Mouse (Mus musculus) myocyte (in vitro differentiated cells): ENCODE results near the gene Srgn.

ENCODE experiments used
- CEBPB ChIP-seq: IDR thresholded peaks from 2 replicates; pipeline ENCODE4 v1.6.1; 2011; ENCODE audit warnings: mild to moderate bottlenecking, moderate library complexity; ENCODE audit not compliant: poor library complexity, insufficient read depth, severe bottlenecking
- E2F4 ChIP-seq: IDR thresholded peaks from one replicate; pipeline ENCODE4 v1.6.1; 2011; ENCODE audit warnings: mild to moderate bottlenecking, control low read depth, moderate library complexity; ENCODE audit not compliant: insufficient read depth
- MAX ChIP-seq: IDR thresholded peaks from one replicate; pipeline ENCODE4 v1.6.1; 2011; ENCODE audit warnings: low read depth, mild to moderate bottlenecking, control low read depth
- MYOD1 ChIP-seq, 3 experiments: IDR thresholded peaks; one replicate each; pipeline ENCODE4 v1.6.1; 2011; ENCODE audit warnings: control low read depth in 2 of 3, low read depth in 2 of 3, mild to moderate bottlenecking in 2 of 3, moderate library complexity in 1 of 3; ENCODE audit not compliant: insufficient read length in 2 of 3, control insufficient read depth in 1 of 3
- MYOG ChIP-seq, 3 experiments: IDR thresholded peaks; one replicate each; pipeline ENCODE4 v1.6.1; 2011; ENCODE audit warnings: control low read depth in 2 of 3, low read depth in 2 of 3, mild to moderate bottlenecking in 2 of 3; ENCODE audit not compliant: insufficient read length in 2 of 3, control insufficient read depth in 1 of 3, insufficient read depth in 1 of 3
- POLR2A ChIP-seq: IDR thresholded peaks from one replicate; pipeline ENCODE4 v1.6.1; 2011; ENCODE audit warnings: low read depth, mild to moderate bottlenecking, control low read depth, moderate library complexity; ENCODE audit not compliant: insufficient read length
- POLR2AphosphoS2 ChIP-seq: IDR thresholded peaks from one replicate; pipeline ENCODE4 v1.6.1; 2011; ENCODE audit warnings: low read depth, control low read depth; ENCODE audit not compliant: insufficient read length
- REST ChIP-seq: IDR thresholded peaks from one replicate; pipeline ENCODE4 v1.6.1; 2011; ENCODE audit warnings: mild to moderate bottlenecking, control low read depth, moderate library complexity; ENCODE audit not compliant: insufficient read depth, insufficient read length
- TCF12 ChIP-seq: IDR thresholded peaks from one replicate; pipeline ENCODE4 v1.6.1; 2011; ENCODE audit warnings: mild to moderate bottlenecking, control low read depth; ENCODE audit not compliant: poor library complexity, insufficient read depth, severe bottlenecking
- USF1 ChIP-seq: IDR thresholded peaks from one replicate; pipeline ENCODE4 v1.6.1; 2011; ENCODE audit warnings: low read depth, mild to moderate bottlenecking, control low read depth, moderate library complexity

- TF ChIP-seq POLR2A, result no peak
- TF ChIP-seq MAX, result no peak
- no peak for TF ChIP-seq USF1
- TF ChIP-seq E2F4, result no peak
- no peak for TF ChIP-seq REST
- TF ChIP-seq TCF12, result no peak
- TF ChIP-seq CEBPB, result no peak
- no peak for TF ChIP-seq POLR2AphosphoS2
- no peak for TF ChIP-seq MYOD1 (IDR thresholded peaks at IDR 0.05; ENCODE audit: control insufficient read depth in 1 of 3, insufficient read length in 2 of 3, low read depth in 2 of 3)
- TF ChIP-seq MYOG (IDR thresholded peaks at IDR 0.05; ENCODE audit: control insufficient read depth in 1 of 3, insufficient read depth in 1 of 3, insufficient read length in 2 of 3, low read depth in 2 of 3), result no peak
Observed at GRCm38 (mm10) chr10:62557736-62558135, 30.5 kb upstream of the Srgn start.
